Mouse (Mus musculus): Measurements from ENCODE around the gene Tnfrsf13b. TPM values are rescaled to one million over a fixed set of nuclear protein-coding genes. Genes with fewer than 3 reads are reported as not detected.

Tnfrsf13b gene
- polyA plus RNA-seq, 1 experiment from 2014 or later = 0.76 TPM

- peaks cover 11% of the 10 kb centered on the region for H3K4me1 ChIP-seq (replicated peaks)
- no peak overlapping the region for H3K4me2 ChIP-seq
- H3K27me3 ChIP-seq = peaks cover 14% of the 10 kb centered on the region
- no peaks in the 10 kb centered on the region for H3K9me3 ChIP-seq
- WGBS = 84% methylated on average over 14 of the region's 14 CpGs
- no peaks in the 10 kb centered on the region for H3K36me3 ChIP-seq
- no peak overlapping the region for H3K9ac ChIP-seq (replicated peaks)
- no peak for ATAC-seq (ENCODE audit: insufficient number of reproducible peaks, insufficient read depth, low FRiP score, low TSS enrichment, low read depth)
- H3K4me3 ChIP-seq (replicated peaks) = no peak overlapping the region
- H3K27ac ChIP-seq = no peak overlapping the region
These were observed 70.2 kb downstream of the Tnfrsf13b start for GRCm38 (mm10) chr11:61196616-61197353.

- H3K9ac ChIP-seq (replicated peaks) = no peak overlapping the region
- no peak overlapping the region for H3K4me3 ChIP-seq (replicated peaks)
- peaks cover 14% of the 10 kb centered on the region for H3K27me3 ChIP-seq
- peaks cover 13% of the 10 kb centered on the region for H3K4me1 ChIP-seq (replicated peaks)
- no peak overlapping the region for H3K27ac ChIP-seq
- no peaks in the 10 kb centered on the region for H3K9me3 ChIP-seq
- no peak for ATAC-seq (ENCODE audit: insufficient number of reproducible peaks, insufficient read depth, low FRiP score, low TSS enrichment, low read depth)
- no peaks in the 10 kb centered on the region for H3K36me3 ChIP-seq
- no peak overlapping the region for H3K4me2 ChIP-seq
These were observed 71.4 kb downstream of the Tnfrsf13b start for GRCm38 (mm10) chr11:61197935-61198334.

Other genes starting within 250 kb of the Tnfrsf13b start
- gene Tmem11, start 247.5 kb upstream of the Tnfrsf13b start, polyA plus RNA-seq (2016; fragmentation: Nextera tagmentation; extraction: Ambion mirVana) = 59.2 and 61.4 TPM in 2 replicates
- 14.2 and 15.9 TPM in 2 replicates for gene Natd1, start 212.0 kb upstream of the Tnfrsf13b start, polyA plus RNA-seq (2016; fragmentation: Nextera tagmentation; extraction: Ambion mirVana)
- gene Map2k3, start 194.7 kb upstream of the Tnfrsf13b start, polyA plus RNA-seq (2016; fragmentation: Nextera tagmentation; extraction: Ambion mirVana) = 83.1 and 84.7 TPM in 2 replicates
- 0.20 and 0.31 TPM in 2 replicates for gene Kcnj12, start 104.2 kb upstream of the Tnfrsf13b start, polyA plus RNA-seq (2016; fragmentation: Nextera tagmentation; extraction: Ambion mirVana)
- gene Usp22, start 48.3 kb downstream of the Tnfrsf13b start, polyA plus RNA-seq (2016; fragmentation: Nextera tagmentation; extraction: Ambion mirVana) = 196 and 199 TPM in 2 replicates
- 0.46 and 0.47 TPM in 2 replicates for gene Aldh3a1, start 80.8 kb downstream of the Tnfrsf13b start, polyA plus RNA-seq (2016; fragmentation: Nextera tagmentation; extraction: Ambion mirVana)
- 20.4 and 24.3 TPM in 2 replicates for gene Aldh3a2, start 140.7 kb downstream of the Tnfrsf13b start, polyA plus RNA-seq (2016; fragmentation: Nextera tagmentation; extraction: Ambion mirVana)
- not detected in 2 replicates for gene Slc47a2, start 216.1 kb downstream of the Tnfrsf13b start, polyA plus RNA-seq (2016; fragmentation: Nextera tagmentation; extraction: Ambion mirVana)